14 mouse cellular contexts compared by ENCODE assay signal in the genomic region with DNA sequence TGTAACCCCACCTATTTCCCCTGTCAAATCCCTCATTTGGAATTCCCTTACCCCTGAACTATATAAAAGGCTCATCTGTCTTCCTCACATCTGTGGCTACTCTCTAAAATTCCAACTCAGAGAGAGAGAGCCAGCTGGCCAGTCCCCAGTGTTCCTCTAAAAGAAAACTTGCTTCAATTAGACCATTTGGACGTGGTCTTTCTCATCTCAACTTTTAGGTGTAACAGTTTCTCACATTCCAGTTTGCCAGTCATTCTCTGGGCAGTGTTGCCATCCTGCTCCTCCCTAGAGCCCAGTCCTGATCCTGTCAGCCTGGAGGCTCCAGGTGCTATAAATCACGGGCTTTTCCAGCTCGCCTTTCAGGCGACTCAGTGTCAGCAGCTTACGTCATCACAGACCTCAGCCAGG. TPM values are rescaled to one million over a fixed set of nuclear protein-coding genes. Genes with fewer than 3 reads are reported as not detected.
DNase-seq lines count a peak whose midpoint lies in the region; ATAC-seq and TF ChIP-seq lines count a peak whose summit lies in the region.
"Had no signal": no experiment of that assay in that cellular context is flagged by ENCODE, and none has a peak within 500 bp of the region (broad histone marks: within the 10 kb centered on the region; RNA-seq: fewer than 3 reads in every experiment).

No protein-coding gene starts in this region.

- WGBS in heart, embryonic 12.5 days: 72% methylated on average over 5 of the region's 5 CpGs

- H3K36me3 ChIP-seq in heart, embryonic 12.5 days: no peaks in the 10 kb centered on the region
- H3K36me3 ChIP-seq in myocyte (ENCODE audit: control insufficient read depth, insufficient read depth): no peaks in the 10 kb centered on the region

- H3K79me2 ChIP-seq in myocyte (ENCODE audit: control insufficient read depth, insufficient read depth): no peaks in the 10 kb centered on the region

- H3K4me1 ChIP-seq in heart, embryonic 12.5 days (replicated peaks): peaks cover 24% of the 10 kb centered on the region

- H3K27ac ChIP-seq in heart, embryonic 12.5 days (ENCODE audit: poor library complexity, severe bottlenecking): no peak overlapping the region

- no peak for ATAC-seq in heart, embryonic 12.5 days (ENCODE audit: insufficient number of reproducible peaks, low FRiP score)
- ATAC-seq: intestine, postnatal 0 days; Patski had no signal

- TF ChIP-seq POLR2A in myocyte (IDR thresholded peaks at IDR 0.05; ENCODE audit: insufficient read length, low read depth): no peak

- H3K4me3 ChIP-seq in heart, embryonic 12.5 days: no peak overlapping the region
- no peak overlapping the region for H3K4me3 ChIP-seq in myocyte

- H3K9ac ChIP-seq in heart, embryonic 12.5 days: no peak overlapping the region

- peak; percentile 96 for DNase-seq in heart, adult 11 months
- DNase-seq in lung, postnatal 10 days: peak; percentile 31
- no peak for DNase-seq in lung, postnatal 14 days
- DNase-seq in gastrocnemius, postnatal 25 days: peak; percentile 55
- DNase-seq in ovary, postnatal 14 days (ENCODE audit: low spot score): no peak
- DNase-seq in layer of hippocampus, adult 11-12 months (ENCODE audit: low spot score): no peak
- DNase-seq: cerebellum, adult 18-20 months; right cerebral cortex, postnatal 14 days; thymus, postnatal 25 days had no signal

- H3K4me2 ChIP-seq in heart, embryonic 12.5 days: no peak overlapping the region
- H3K4me2 ChIP-seq in myocyte (ENCODE audit: low read depth): peak overlapping the region; percentile 42
- H3K4me2 ChIP-seq: liver, embryonic 11.5 days had no signal

- no peaks in the 10 kb centered on the region for H3K27me3 ChIP-seq in heart, embryonic 12.5 days (replicated peaks)
- H3K27me3 ChIP-seq in myocyte (ENCODE audit: control insufficient read depth, insufficient read depth, insufficient read length): no peaks in the 10 kb centered on the region
- H3K27me3 ChIP-seq: Patski had no signal

- H3K9me3 ChIP-seq in heart, embryonic 12.5 days (replicated peaks): peaks cover 5% of the 10 kb centered on the region

- H3ac ChIP-seq in myocyte (ENCODE audit: control insufficient read depth, insufficient read length): no peak overlapping the region

TF ChIP-seq in myocyte, 11 proteins besides CTCF, POLR2A, EP300 and RAD21:
- no peak for TF ChIP-seq POLR2AphosphoS2 (IDR thresholded peaks at IDR 0.05; ENCODE audit: insufficient read length, low read depth)
- TF ChIP-seq USF1 (IDR thresholded peaks at IDR 0.05; ENCODE audit: low read depth): no peak
- TF ChIP-seq MYOG (IDR thresholded peaks at IDR 0.05; ENCODE audit: control insufficient read depth in 1 of 3, insufficient read depth in 1 of 3, insufficient read length in 2 of 3, low read depth in 2 of 3): no peak
- TF ChIP-seq SRF (IDR thresholded peaks at IDR 0.05; ENCODE audit: control insufficient read depth, insufficient read length, low read depth): no peak
- TF ChIP-seq MYOD1 (IDR thresholded peaks at IDR 0.05; ENCODE audit: control insufficient read depth in 1 of 3, insufficient read length in 2 of 3, low read depth in 2 of 3): no peak
- no peak for TF ChIP-seq TCF12 (IDR thresholded peaks at IDR 0.05; ENCODE audit: insufficient read depth, poor library complexity, severe bottlenecking)
- TF ChIP-seq REST (IDR thresholded peaks at IDR 0.05; ENCODE audit: insufficient read depth, insufficient read length): no peak

RNA-seq across cellular contexts. Expression of a gene that starts 56.3 kb away (rescaled TPM):
- polyA plus RNA-seq in heart, embryonic 12.5 days (2016; fragmentation: Nextera tagmentation; extraction: Ambion mirVana): 0.12 and 0.36 TPM in 2 replicates
- 1 to 10 TPM; 3.4 to 3.9 TPM for total RNA-seq in gastrocnemius, postnatal 25 days (2021)
- polyA plus RNA-seq in myocyte (2012; fragmentation: generic; extraction: Trizol): 0.01 TPM

Comparison
In these comparisons a context has a peak if more than half of its experiments do, and no peak if none do; other contexts are left out.
1. DNase-seq: peak in heart, adult 11 months (single experiment), lung, postnatal 10 days (single experiment) and gastrocnemius, postnatal 25 days (single experiment); none in lung, postnatal 14 days (single experiment), ovary, postnatal 14 days (single experiment) and layer of hippocampus, adult 11-12 months (single experiment).